Mouse (Mus musculus): ENCODE measurements at regions not wholly inside any gene's neighbourhood (a gene's known extent, or its start where the extent isn't known, plus 50 kb on each side); places are given as distances from the start of the nearest gene placed in this dataset.

DNA sequence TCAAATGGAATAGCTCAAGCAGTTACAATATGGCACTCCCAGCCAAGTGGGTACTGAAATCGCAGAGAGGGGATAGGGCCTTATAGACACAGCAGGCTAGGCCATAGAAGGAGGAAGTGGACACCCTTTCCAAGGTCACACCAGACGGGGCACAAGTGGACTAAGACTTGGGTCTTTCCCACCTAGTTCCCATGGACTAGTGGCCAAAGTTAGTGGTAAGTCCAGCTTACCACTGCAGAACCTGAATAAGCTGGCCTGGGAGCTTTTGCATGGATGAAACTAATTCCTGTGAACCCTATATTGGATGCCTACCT is 216.8 kb upstream of the Spdye4c start:
- no peak for TF ChIP-seq EP300 (IDR thresholded peaks at IDR 0.05; ENCODE audit: low read depth)
- no peak for TF ChIP-seq CTCF (IDR thresholded peaks at IDR 0.05; ENCODE audit: low read depth)

Measured in liver, embryonic 14.5 days (tissue).